Mouse (Mus musculus) embryo, embryonic 11 days (tissue): ENCODE data around the gene Litaf.

Experiments
- DNase-seq: peaks from one replicate; pipeline ENCODE4 v3.0.0-alpha.2; 2015

Gene Litaf

DNA sequence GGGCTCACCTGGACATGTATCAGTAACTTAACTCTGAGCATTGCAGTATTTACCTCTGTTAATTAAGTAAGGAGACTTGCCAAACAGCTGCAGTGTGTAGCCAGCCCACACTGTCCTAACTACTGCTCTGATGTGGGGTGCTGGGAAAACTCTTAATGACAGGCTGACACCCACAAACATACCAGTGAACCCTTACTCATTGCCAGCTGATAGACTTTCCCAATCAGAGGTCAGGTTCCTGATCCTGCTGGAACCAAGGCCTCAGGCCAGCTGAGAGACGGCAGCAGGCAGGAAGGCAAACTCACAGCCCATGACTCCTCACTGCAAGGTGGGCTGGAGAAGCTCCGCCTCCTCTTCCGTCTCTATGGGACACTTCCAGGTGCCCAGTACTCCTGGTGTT lies 113.1 kb downstream of the Litaf start:
- no peak for DNase-seq

GRCm38 (mm10) chr16:10952071-10952470 lies 113.9 kb downstream of the Litaf start:
- DNase-seq: no peak

DNA sequence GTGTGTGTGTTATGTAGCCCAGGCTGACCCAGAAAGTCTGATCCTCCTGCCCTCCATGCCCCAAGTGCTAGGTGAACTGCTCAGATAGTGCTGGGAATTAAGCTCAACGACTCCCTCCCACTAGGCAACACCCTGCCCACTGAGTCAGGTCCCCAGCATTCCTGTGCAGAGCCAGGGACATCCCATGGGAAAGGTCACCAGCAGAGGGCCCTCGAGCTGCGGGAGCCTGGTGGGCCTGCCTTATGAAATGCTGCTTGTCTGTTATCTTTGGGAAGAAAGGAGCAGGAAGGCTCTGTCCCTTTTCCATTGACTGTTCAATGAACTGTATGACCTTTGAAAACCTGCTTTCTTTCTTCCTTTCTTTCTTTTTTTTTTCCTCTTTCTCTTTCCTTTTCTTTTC lies 114.4 kb downstream of the Litaf start:
- peak; percentile 49 for DNase-seq

DNA sequence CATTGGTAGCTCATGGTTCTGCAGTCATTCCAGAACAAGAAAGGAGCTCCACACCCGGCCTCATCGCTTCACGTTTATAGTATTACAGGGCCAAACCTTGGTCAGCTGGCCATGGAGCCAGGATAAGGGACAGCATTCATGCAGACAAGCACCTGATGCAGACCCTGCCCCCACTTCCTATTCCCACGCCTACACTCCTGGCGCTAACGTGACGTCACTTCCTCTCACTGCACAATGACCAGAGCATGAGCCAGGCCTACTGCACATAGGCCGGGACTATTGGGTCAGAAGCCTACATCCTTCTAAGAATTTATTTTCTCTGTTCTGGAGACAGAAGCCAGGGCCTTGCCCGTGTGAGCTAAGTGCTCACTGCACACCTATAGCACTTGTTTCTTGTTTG lies 115.4 kb downstream of the Litaf start:
- no peak for DNase-seq

GRCm38 (mm10) chr16:10947724-10948123 lies 118.2 kb downstream of the Litaf start:
- no peak for DNase-seq

DNA sequence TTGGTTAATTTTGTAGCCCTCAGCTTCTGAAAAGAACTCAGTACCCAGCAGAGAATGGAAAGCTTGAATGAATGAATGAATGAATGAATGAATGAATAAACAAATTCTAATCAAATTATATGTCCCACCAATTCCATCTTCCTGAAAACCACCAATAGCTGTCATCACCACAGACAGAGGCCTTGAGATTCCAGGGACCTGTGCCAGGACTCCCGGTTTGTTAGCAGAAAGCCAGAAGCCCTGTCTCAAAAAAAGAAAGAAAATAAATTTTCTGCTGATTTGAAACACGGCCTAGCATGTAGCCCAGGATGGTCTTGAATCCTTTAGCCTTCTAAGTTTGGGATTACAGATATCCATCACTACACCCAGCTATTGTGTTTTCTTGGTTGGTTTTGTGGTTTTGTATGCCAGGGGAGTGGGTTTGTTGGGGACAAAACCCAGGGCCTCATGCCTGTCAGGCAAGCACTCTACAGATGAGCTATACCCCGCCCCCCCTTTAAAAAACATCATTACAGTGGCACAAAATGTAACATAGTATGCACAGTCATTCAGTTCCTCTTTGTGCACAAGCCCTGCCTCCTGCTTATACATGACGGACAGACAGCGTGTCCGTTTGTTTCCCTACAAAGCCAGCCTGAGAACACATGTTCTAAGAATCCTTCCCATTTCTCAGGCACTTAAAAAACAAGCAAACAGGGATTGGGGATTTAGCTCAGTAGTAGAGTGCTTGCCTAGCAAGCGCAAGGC lies 120.4 kb downstream of the Litaf start:
- DNase-seq: no peak

- no peak for DNase-seq
These were observed 121.4 kb downstream of the Litaf start for GRCm38 (mm10) chr16:10944545-10944944.

DNA sequence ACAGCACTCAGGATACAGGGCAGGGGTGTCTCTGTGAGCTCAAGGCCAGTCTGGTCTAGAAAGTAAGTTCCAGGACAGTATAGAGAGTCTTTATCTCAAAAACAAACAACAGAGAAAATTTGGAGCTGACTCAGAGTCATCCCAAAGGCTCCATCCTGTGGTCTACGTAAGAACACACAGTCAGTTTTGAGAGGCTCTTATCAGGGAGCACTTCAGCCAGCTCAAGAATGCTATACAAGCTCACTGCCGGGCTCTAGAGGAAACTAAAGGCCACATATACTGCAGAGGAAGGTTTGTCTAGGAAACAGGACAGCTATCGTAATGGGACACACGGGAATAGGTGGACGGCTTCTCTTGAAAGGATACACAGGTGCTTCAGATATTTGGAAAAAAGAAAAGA lies 122.7 kb downstream of the Litaf start:
- DNase-seq: no peak

DNA sequence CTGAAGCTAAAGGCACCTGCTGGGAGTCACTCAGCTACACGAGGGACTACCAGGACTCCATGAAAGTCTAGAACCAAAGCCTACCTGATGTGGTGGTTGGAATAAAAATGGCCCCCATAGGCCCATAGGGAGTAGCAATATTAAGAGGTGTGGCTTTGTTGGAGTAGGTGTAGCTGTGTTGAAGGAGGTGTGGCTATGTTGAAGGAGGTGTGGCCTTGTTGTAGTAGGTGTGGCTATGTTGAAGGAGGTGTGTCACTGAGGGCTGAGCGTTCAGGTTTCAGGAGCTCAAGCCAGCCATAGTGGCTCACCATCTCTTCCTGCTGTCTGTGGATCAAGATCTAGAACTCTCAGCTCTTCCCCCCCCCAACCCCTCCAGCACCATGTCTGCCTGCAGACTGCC lies 125.3 kb downstream of the Litaf start:
- no peak for DNase-seq

DNA sequence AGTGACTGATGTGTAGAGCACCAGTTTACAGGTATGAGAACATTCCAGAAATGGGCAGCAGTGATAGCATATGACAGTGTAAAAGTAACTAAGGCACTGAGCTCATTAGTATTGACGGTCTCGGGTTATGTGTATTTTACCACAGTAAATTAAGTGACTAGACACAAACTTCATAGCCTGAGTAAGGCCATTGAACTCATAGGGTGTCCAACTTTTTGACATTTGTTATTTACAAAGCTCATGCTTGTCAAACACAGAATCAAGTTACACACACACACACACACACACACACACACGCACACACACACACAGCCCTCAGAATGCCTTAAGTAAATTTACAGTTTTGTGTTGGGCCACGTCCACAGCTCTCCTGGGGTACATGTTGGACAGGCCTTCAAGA lies 126.0 kb downstream of the Litaf start:
- DNase-seq: no peak

DNA sequence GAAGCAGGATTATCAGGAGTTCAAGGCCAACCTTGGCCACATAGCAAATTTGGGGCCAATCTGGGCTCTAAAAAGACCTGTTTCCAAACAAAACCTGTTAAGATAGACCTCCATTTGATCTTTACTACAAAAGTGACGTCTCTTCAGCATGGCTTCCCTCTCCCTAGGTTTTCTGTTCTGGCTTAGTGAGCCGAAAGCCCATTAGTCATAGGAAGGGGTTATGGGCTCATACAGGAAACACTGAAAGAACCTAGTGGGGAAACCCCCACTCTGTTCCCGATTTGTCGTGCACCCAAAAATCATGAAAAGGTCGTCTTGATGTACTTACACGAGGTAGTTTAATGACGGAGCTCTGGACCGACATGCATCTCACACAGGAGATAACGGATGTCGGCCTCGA lies 128.5 kb downstream of the Litaf start:
- no peak for DNase-seq

DNA sequence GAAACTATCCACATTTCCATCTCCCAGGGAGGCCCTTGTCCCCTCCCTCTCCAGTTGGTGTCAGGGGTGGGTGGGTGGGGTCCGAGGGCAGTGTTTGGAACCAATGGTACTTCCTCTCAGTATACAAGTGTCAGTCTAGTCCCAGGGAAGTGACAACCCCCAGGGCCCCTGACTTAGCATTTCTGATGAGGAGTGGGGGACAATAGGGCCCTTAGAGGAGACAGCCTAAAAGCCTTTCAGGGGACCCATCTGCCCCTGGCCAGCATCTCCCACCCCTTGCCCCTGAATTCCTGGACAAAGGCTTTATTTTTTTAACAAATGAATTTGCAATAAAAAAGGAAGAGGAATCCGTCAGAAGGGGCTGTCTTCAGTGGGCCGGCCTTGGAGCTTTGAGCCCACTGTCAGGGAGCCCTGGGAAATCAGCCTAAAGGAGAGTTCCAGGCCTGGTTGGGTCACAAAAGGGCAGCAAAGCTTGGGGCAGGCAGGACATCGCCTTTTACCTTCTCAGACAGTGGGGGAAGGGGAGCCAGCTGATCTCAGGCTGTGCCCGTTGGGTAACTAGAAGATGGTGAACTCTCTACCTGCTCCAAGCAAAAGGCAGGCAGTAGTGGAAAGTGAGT lies 129.1 kb downstream of the Litaf start:
- DNase-seq: peak; percentile 50

DNA sequence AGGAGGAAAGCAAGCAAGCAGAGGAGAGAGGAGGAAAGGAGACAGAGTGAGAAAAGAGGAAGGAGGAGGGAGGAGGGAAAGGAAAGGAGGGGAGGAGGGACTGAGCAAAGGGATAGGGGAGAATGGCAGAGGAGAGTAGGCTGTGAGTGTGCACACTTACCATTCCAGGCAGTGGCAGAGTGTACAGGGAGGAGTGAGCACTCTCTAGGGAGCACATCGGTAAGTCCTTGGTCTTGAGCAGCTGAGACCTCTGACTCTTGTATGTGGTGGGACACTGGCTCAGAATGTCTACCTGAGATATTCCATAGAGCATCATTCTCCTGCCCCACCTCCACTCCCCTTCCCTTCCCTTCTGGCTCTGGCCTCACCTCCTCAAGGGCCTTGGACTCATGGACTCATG lies 131.9 kb downstream of the Litaf start:
- no peak for DNase-seq

DNA sequence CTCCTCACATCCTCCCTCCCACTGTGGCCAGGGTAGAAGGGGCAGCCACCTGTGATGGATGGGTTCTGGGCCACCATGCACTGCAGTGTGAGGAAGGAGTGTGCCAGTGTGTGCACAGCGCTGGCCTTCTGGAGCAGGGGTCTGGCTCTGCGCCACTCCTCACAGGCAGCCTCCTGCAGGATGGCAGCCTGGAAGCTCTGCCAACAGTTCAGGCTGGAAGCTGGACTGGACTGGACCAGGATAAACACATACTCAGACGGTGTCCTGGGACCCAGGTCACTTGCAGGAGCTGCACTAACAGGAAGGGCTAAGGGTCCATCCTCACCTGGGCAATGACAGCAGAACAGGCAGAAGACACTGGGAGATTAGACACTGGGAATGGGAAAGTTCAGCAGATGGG lies 132.6 kb downstream of the Litaf start:
- no peak for DNase-seq

GRCm38 (mm10) chr16:10927026-10927425 lies 138.9 kb downstream of the Litaf start:
- no peak for DNase-seq

- DNase-seq: no peak
These were observed 140.3 kb downstream of the Litaf start for GRCm38 (mm10) chr16:10925591-10926180.

DNA sequence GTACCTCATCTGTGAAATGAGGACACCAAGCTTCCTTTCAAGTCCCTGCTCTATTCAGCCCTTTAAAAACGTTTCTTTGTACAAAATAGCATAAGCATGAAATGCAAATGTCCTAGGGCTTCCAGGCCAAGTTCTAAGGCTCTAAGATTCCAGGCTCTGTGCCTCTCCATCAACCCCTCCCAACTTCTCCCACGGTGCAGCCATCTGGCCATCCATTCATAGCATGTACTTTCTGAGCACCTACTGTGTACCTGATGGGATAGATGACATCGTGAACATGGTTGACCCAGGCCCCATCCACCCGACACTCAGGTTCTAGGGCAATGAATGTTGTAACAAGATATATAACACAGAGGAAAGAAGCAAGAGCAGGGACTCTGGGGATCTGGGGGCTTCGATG lies 142.4 kb downstream of the Litaf start:
- DNase-seq: no peak

DNA sequence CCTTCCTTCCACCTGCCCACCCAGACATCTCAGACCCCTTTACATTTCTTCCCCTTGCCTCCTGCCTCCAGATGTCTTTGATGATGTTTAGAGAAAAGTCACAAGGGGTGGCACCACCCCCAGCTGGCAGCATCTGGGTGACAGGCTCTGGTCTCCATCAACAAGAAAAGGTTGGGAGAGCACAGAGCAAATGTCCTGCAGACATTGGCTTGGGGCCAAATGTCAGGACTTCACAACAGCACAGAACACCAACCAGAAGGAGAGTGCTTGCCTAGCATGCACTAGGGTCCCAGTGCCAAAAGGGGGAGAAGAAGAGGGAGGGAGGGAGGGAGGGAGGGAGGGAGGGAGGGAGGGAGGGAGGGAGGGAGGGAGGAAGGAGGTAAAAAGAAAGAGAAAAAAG lies 146.1 kb downstream of the Litaf start:
- no peak for DNase-seq

DNA sequence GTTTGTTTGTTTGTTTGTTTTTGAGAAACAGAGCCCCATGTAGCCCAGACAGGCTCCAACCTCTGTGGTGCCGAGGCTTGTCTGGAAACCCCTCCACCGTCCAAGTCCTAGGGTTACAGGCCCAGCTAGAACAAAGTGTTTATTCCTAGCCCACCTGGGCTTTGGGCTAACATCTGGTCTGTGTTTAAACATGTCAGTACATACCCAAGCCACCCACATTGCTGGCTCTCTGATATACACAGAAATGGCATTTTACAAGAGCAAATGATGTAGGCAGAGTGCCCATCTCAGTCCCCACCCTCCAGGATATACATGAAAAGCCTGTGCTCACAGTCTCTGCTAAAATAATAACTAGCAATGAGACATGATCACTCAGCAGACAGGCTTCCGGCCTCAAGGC lies 149.7 kb downstream of the Litaf start:
- peak; percentile 27 for DNase-seq

GRCm38 (mm10) chr16:10915066-10915465 lies 150.9 kb downstream of the Litaf start:
- no peak for DNase-seq

DNA sequence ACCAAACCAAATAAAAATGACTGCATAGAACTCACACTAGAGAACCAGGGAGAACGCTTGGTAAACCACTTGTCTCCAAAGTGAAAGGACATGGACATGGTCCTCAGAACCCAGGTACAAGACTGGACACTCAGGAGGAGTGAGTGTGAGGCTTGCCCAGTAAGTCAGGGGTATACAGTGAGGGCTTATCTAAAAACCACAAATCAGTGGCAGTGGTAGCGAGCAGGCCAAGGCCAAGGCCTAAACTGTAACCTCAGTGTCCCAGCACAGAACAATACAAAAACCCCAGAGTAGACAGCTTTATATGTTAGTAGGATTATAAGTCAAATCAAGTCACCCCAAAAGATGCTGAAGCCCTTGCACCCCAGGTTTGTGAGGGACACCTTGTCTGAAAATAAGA lies 154.9 kb downstream of the Litaf start:
- DNase-seq: no peak

DNA sequence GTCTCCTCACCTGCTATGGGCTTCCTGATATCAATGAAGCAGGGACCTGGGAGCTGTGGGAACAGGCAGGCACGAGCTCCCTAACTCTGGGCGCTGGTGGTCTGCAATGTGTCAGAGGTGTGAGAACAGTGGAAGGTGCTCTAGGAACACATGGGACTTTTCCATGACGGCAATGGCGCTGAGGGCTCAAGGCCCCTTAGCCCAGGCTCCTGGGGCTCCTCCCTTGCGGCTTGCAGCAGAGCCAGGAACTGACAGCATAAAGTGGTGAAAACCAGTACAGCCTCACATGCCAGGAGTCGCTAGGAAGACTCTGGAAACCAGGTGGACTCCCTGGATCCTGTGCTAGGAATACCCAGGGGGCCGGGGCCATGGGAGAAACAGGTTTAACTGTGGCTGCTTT lies 155.4 kb downstream of the Litaf start:
- no peak for DNase-seq
